Mouse (Mus musculus) myocyte (in vitro differentiated cells): ENCODE measurements around the gene D5Ertd579e.

ENCODE experiments used
- POLR2A ChIP-seq: IDR thresholded peaks from one replicate; pipeline ENCODE4 v1.6.1; 2011; ENCODE audit warnings: low read depth, mild to moderate bottlenecking, control low read depth, moderate library complexity; ENCODE audit not compliant: insufficient read length
- TCF12 ChIP-seq: IDR thresholded peaks from one replicate; pipeline ENCODE4 v1.6.1; 2011; ENCODE audit warnings: mild to moderate bottlenecking, control low read depth; ENCODE audit not compliant: poor library complexity, insufficient read depth, severe bottlenecking
- USF1 ChIP-seq: IDR thresholded peaks from one replicate; pipeline ENCODE4 v1.6.1; 2011; ENCODE audit warnings: low read depth, mild to moderate bottlenecking, control low read depth, moderate library complexity

DNA sequence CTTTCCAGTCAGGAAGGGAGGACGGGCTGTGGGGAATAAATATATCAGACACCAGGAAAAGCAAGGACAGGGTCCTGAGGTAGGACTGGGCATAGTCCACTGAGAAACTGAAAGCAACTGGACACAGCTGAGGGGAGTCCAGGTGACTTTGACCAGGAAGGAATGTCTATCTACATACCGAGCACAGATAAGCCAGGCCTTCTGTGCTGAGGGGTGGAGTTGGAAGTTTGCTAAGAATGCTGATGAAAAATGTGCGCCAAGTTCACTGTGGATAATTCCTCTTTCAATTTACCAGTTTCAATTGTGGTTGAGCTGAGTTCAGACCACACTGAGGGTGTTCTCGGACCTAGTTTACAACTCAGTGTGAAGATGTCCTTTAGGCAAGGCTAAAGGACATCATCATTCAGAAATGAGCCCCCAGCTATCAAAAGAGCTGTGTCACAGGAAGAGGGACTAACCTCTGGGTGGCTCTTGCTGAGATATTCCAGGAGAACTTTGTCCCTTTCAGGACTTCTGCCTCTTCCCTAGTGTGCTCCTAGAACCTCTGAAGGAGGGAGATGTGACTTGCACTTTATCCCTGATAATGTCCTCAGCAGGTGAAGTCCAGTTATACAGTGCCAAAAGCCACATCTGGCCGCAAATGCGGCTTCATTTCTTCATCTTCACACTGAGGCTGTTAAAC lies 5.3 kb upstream of the D5Ertd579e start:
- TF ChIP-seq POLR2A: no peak
- no peak for TF ChIP-seq TCF12
- no peak for TF ChIP-seq USF1
